In the genomic region with DNA sequence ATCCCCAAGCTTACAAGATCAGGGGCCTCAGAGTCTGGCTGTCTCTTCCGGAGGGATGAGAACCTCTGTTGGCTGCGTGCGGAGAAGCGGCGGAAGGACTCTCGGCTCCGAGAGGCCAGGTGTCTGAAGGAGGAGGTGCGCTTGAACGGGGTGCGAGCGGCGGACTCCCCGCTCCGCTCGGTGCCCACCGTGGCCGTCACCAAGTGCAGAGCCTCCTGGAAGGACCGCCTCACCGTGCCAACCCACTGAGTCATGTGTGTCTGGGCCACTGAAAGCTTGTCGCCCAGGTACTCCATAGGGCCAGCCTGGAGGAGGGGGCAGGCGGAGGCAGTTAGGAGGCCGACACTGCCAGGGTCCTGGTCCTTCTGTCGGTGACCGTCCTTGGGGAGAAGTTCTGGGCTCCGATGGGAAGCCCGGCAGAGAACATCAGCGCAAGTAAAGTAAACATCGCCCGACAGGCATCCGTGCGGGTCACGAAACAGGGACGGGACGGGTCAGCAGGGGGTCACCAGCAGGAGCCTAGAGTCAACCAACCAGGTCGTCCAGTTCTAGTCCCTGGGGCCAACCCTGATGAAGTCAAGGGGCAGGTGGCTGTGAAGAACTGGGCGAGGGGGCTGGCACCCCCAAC, we compare ENCODE assay signal across 7 mouse cellular contexts. TPM values are rescaled to one million over a fixed set of nuclear protein-coding genes. Genes with fewer than 3 reads are reported as not detected.
A peak's percentile ranks its signal among the peaks of the same experiment; 100 is the strongest.
DNase-seq lines count a peak whose midpoint lies in the region; ATAC-seq lines count a peak whose summit lies in the region.

No protein-coding gene starts in this region.

- 12% methylated on average over 36 of the region's 36 CpGs for WGBS in forebrain, embryonic 14.5 days
- WGBS in limb, embryonic 10.5 days = 4% methylated on average over 36 of the region's 36 CpGs
- WGBS in midbrain, embryonic 15.5 days = 8% methylated on average over 36 of the region's 36 CpGs

- peaks cover 24% of the 10 kb centered on the region for H3K4me1 ChIP-seq in forebrain, embryonic 14.5 days (ENCODE audit: control insufficient read depth, insufficient read depth, low read length)
- H3K4me1 ChIP-seq in limb, embryonic 10.5 days = peaks cover 49% of the 10 kb centered on the region
- H3K4me1 ChIP-seq in midbrain, embryonic 15.5 days = peaks cover 28% of the 10 kb centered on the region

- H3K9me3 ChIP-seq in forebrain, embryonic 14.5 days (replicated peaks; ENCODE audit: control insufficient read depth, low read length) = no peaks in the 10 kb centered on the region
- H3K9me3 ChIP-seq in limb, embryonic 10.5 days (replicated peaks) = no peaks in the 10 kb centered on the region
- H3K9me3 ChIP-seq in midbrain, embryonic 15.5 days = no peaks in the 10 kb centered on the region

- DNase-seq in right cerebral cortex, postnatal 25 days = peak; percentile 58
- no peak for DNase-seq in right cerebral cortex, postnatal 4 days
- no peak for DNase-seq in forebrain, embryonic 14.5 days (ENCODE audit: low spot score)
- no peak for DNase-seq in limb, embryonic 10.5 days (ENCODE audit: low spot score)
- no peak for DNase-seq in cerebellum, adult 11-12 months
- DNase-seq in frontal cortex, adult 2 months (ENCODE audit: extremely low spot score in 1 of 2, low spot score in 1 of 2) = no peak

- H3K4me3 ChIP-seq in forebrain, embryonic 14.5 days (ENCODE audit: low read depth, low read length) = peak overlapping the region; percentile 39
- peak overlapping the region; percentile 57 for H3K4me3 ChIP-seq in limb, embryonic 10.5 days
- peak overlapping the region; percentile 44 for H3K4me3 ChIP-seq in midbrain, embryonic 15.5 days

- no peaks in the 10 kb centered on the region; the same call in 1 of the 2 replicates for H3K27me3 ChIP-seq in forebrain, embryonic 14.5 days (replicated peaks; ENCODE audit: control insufficient read depth, insufficient read depth, low read length)
- H3K27me3 ChIP-seq in limb, embryonic 10.5 days (ENCODE audit: low read depth, poor library complexity, severe bottlenecking) = peaks cover 55% of the 10 kb centered on the region
- H3K27me3 ChIP-seq in midbrain, embryonic 15.5 days (replicated peaks) = peaks cover 16% of the 10 kb centered on the region

- H3K4me2 ChIP-seq in forebrain, embryonic 14.5 days (ENCODE audit: low read length) = peak overlapping the region; percentile 94
- peak overlapping the region; percentile 97 for H3K4me2 ChIP-seq in midbrain, embryonic 15.5 days

- H3K9ac ChIP-seq in forebrain, embryonic 14.5 days (ENCODE audit: low read length) = peak overlapping the region; percentile 66
- H3K9ac ChIP-seq in midbrain, embryonic 15.5 days = peak overlapping the region; percentile 45

- H3K27ac ChIP-seq in forebrain, embryonic 14.5 days (ENCODE audit: low read depth, low read length) = peak overlapping the region; percentile 44; the same call in 1 of the 2 replicates
- peak overlapping the region; percentile 57 for H3K27ac ChIP-seq in limb, embryonic 10.5 days
- peak overlapping the region; percentile 58; the same call in 1 of the 2 replicates for H3K27ac ChIP-seq in midbrain, embryonic 15.5 days

- H3K36me3 ChIP-seq in forebrain, embryonic 14.5 days (ENCODE audit: control insufficient read depth, insufficient read depth, low read length) = no peaks in the 10 kb centered on the region
- H3K36me3 ChIP-seq in limb, embryonic 10.5 days = no peaks in the 10 kb centered on the region
- no peaks in the 10 kb centered on the region for H3K36me3 ChIP-seq in midbrain, embryonic 15.5 days (replicated peaks)

- ATAC-seq in forebrain, embryonic 14.5 days = no peak
- 0 out of 2 replicates have a peak, but pooled peaks have one; percentile 14 for ATAC-seq in midbrain, embryonic 15.5 days (replicated peaks)

RNA-seq across cellular contexts. Expression of a gene that starts 56.4 kb away (rescaled TPM):
- 0.48 and 0.70 TPM in 2 replicates for polyA plus RNA-seq in forebrain, embryonic 14.5 days (2014; fragmentation: Nextera tagmentation; extraction: Ambion mirVana)
- 0.33 and 0.59 TPM in 2 replicates for polyA plus RNA-seq in limb, embryonic 10.5 days (2016; fragmentation: Nextera tagmentation; extraction: Ambion mirVana)
- polyA plus RNA-seq in midbrain, embryonic 15.5 days (2015; fragmentation: Nextera tagmentation; extraction: Ambion mirVana) = 1.1 and 1.6 TPM in 2 replicates
- 3.2 and 6.0 TPM in 2 replicates for polyA plus RNA-seq in frontal cortex, adult 2 months (2012; rRNA removed)
